Mouse (Mus musculus) adrenal gland, postnatal 25 days (tissue): ENCODE measurements around the gene Cgn. TPM values are rescaled to one million over a fixed set of nuclear protein-coding genes. Genes with fewer than 3 reads are reported as not detected.

Source experiments
- total RNA-seq: library from RNA; stranded (reverse); gene quantifications from 2 replicates; pipeline ENCODE4 v1.2.3, GENCODE M21; 2021

Gene Cgn
- total RNA-seq, 1 experiment from 2014 or later = 1.3 TPM

Other genes starting within 250 kb of the Cgn start
- 38.0 and 46.1 TPM in 2 replicates for gene Snx27, start 203.8 kb downstream of the Cgn start, total RNA-seq
- not detected in 2 replicates for gene Gm10972, start 143.4 kb downstream of the Cgn start, total RNA-seq
- 11.6 and 12.6 TPM in 2 replicates for gene Tuft1, start 127.6 kb downstream of the Cgn start, total RNA-seq
- 6.5 and 11.1 TPM in 2 replicates for gene Selenbp2, start 92.9 kb downstream of the Cgn start, total RNA-seq
- gene Pogz, start 51.1 kb upstream of the Cgn start, total RNA-seq = 41.9 and 46.1 TPM in 2 replicates
- 312 and 325 TPM in 2 replicates for gene Psmb4, start 100.5 kb upstream of the Cgn start, total RNA-seq
- gene Selenbp1, start 146.6 kb upstream of the Cgn start, total RNA-seq = 59.0 and 88.0 TPM in 2 replicates
- gene Rfx5, start 167.6 kb upstream of the Cgn start, total RNA-seq = 27.5 and 36.2 TPM in 2 replicates
- gene Pi4kb, start 188.2 kb upstream of the Cgn start, total RNA-seq = 58.1 and 61.8 TPM in 2 replicates
- 25.6 and 44.9 TPM in 2 replicates for gene Zfp687, start 229.0 kb upstream of the Cgn start, total RNA-seq